ENCODE assay signal across 15 mouse cellular contexts in the genomic region with DNA sequence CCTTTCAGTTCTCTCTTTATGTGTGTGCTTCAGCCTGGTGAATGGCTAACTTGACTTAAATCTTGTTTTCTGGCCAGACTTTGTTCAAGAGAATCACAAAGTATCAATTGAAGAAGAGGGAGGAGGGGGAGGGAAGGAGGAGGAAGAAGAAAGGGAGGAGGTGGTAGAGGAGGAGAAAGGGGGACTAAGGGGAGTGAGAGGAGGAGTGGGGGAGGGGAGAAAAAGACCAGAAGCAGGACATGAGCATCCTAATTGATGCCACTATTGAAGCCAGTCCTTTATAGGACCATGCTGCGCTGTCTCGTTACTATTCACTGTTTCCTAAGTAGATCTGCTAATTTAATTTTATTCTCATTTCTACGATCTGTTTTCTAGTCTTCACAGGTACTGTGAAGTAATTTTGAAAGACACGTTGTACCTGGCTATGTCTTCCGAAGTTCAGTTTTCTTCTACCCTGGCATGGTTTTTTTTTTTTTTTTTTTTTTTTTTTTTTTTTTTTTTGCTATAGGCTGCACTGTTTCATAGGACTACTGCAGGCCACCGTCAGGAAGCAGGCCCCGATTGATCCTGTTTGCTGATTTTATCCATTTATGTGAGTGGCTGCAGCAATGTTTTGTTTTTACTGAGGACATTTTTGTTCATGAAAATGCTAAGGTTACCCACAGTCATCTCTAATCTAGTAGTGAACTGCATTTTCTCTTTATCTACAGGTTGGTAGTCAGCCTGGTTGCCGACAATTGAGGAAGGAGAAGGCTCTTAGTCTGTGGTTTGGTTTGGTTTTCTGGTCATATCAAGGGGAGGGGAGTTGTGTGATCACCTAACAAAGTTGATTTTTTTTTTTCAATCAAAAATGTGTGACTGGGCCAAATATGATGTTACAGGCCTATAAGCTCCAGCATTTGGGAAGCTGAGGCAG.
DNase-seq lines count a peak whose midpoint lies in the region; ATAC-seq and TF ChIP-seq lines count a peak whose summit lies in the region.
"Had no signal": no experiment of that assay in that cellular context is flagged by ENCODE, and none has a peak within 500 bp of the region (broad histone marks: within the 10 kb centered on the region; RNA-seq: fewer than 3 reads in every experiment).

No protein-coding gene starts in this region.

- H3K4me1 ChIP-seq in kidney, adult 2 months (ENCODE audit: control insufficient read depth, insufficient read depth, low read length): peaks cover 6% of the 10 kb centered on the region; the same call in 1 of the 2 replicates
- H3K4me1 ChIP-seq in hindbrain, embryonic 16.5 days (ENCODE audit: control insufficient read depth, insufficient read depth, low read depth, low read length): peaks cover 8% of the 10 kb centered on the region
- H3K4me1 ChIP-seq: stomach, embryonic 15.5 days had no signal

- no peak for TF ChIP-seq CTCF in kidney, adult 2 months (conservative IDR thresholded peaks at IDR 0.05; ENCODE audit: insufficient read depth, insufficient read length, low read depth, low read length)

- no peaks in the 10 kb centered on the region for H3K9me3 ChIP-seq in hindbrain, embryonic 16.5 days (ENCODE audit: control insufficient read depth, low read length)
- H3K9me3 ChIP-seq: stomach, embryonic 15.5 days had no signal

- H3K9ac ChIP-seq in hindbrain, embryonic 16.5 days (ENCODE audit: low read depth, low read length): no peak overlapping the region
- H3K9ac ChIP-seq: stomach, embryonic 15.5 days had no signal

- whole genome bisulfite sequencing in kidney, adult 2 months: 90% methylated on average over 8 of the region's 8 CpGs
- WGBS in hindbrain, embryonic 16.5 days: 37% methylated on average over 8 of the region's 8 CpGs

- H3K4me2 ChIP-seq in hindbrain, embryonic 16.5 days (ENCODE audit: low read length): no peak overlapping the region
- H3K4me2 ChIP-seq: stomach, embryonic 15.5 days had no signal

- no peak overlapping the region for H3K4me3 ChIP-seq in kidney, adult 2 months (ENCODE audit: insufficient read depth, low read depth, low read length)
- no peak overlapping the region for H3K4me3 ChIP-seq in hindbrain, embryonic 16.5 days (ENCODE audit: low read length)
- H3K4me3 ChIP-seq: heart, adult 2 months; stomach, embryonic 15.5 days had no signal

- peak overlapping the region; percentile 38 for H3K27ac ChIP-seq in kidney, adult 2 months (ENCODE audit: insufficient read depth, low read depth, low read length)
- H3K27ac ChIP-seq in hindbrain, embryonic 16.5 days (ENCODE audit: low read depth, low read length): peak overlapping the region; percentile 34; the same call in 1 of the 2 replicates
- H3K27ac ChIP-seq: heart, adult 2 months; stomach, embryonic 15.5 days had no signal

- no peaks in the 10 kb centered on the region; the same call in 1 of the 2 replicates for H3K27me3 ChIP-seq in kidney, adult 2 months (replicated peaks; ENCODE audit: control insufficient read depth, insufficient read depth, low read length)
- H3K27me3 ChIP-seq in hindbrain, embryonic 16.5 days (replicated peaks; ENCODE audit: control insufficient read depth, insufficient read depth, low read length): no peaks in the 10 kb centered on the region
- H3K27me3 ChIP-seq: stomach, embryonic 15.5 days had no signal

- H3K36me3 ChIP-seq in kidney, adult 2 months (ENCODE audit: control insufficient read depth, insufficient read depth, low read length): no peaks in the 10 kb centered on the region
- H3K36me3 ChIP-seq in hindbrain, embryonic 16.5 days (ENCODE audit: control insufficient read depth, insufficient read depth, low read length): no peaks in the 10 kb centered on the region
- H3K36me3 ChIP-seq: stomach, embryonic 15.5 days had no signal

- no peak for TF ChIP-seq POLR2A in kidney, adult 2 months (IDR thresholded peaks at IDR 0.05; ENCODE audit: low read depth, low read length)

- no peak for DNase-seq in kidney, adult 2 months
- no peak for DNase-seq in kidney, adult 11 months
- DNase-seq in embryo, embryonic 11 days: peak; percentile 54
- peak; percentile 36 for DNase-seq in retina, embryonic 14.5 days (ENCODE audit: low spot score)
- no peak for DNase-seq in cerebellum, postnatal 25 days
- DNase-seq in cerebellum, adult 9-11 months: no peak
- DNase-seq: adrenal gland, postnatal 10 days; heart, adult 2 months; kidney, postnatal 14 days; lung, postnatal 4 days; right cerebral cortex, postnatal 4 days had no signal

- 0 out of 2 replicates have a peak, but pooled peaks have one; percentile 57 for ATAC-seq in hindbrain, embryonic 16.5 days
- ATAC-seq: CD4-positive, CD25-positive, alpha-beta regulatory T cell, adult 4 months; inflammation-experienced regulatory T-cells, adult 6 months had no signal

Comparison
In these comparisons a context has a peak if more than half of its experiments do, and no peak if none do; other contexts are left out.
1. DNase-seq: peak in embryo, embryonic 11 days (single experiment) and retina, embryonic 14.5 days (single experiment); none in kidney, adult 2 months (single experiment), kidney, adult 11 months (single experiment), cerebellum, postnatal 25 days (0 of 2) and cerebellum, adult 9-11 months (single experiment).